Mouse (Mus musculus): Measurements from ENCODE around the gene Ttc17.

DNA sequence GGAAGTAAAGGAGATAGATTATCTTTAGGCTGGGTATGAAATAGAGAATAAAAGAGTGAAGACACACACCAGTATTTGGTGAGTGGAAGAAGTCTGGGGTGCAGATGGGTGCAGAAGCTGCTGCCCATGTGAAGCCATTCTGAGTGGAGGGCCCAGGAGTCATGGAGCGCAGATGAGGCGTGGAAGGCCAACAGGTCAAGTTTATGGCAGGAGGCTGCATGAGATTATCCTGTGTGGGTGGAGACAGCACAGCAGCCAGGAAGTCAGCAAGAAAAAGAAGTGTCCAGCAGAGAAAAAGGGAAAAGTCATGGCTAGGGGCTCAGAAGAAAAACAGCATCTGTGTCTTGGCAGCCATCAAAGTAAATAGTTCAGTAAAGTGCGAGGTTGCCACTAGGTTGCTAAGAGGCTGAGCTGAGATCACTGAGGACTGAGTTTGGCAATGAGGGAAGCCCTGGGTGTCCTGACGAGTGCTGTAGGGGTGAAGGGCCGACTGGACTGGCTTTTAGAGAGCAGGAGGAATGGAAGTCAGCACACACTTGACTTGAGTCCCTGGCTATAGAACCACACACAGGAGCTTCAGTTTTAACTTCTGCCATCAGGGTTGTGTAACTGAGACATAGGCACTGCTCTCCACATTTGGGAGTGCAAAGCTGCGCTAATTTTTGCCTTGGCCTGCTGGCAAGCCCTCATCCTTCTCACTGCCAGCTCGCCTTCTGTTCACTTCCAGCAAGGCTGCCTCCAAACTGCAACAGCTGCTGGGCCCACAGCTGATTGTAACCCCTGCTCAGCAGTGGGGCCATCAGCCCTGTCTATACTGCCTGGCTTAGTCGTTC is 8.1 kb downstream of the Ttc17 start:
- TF ChIP-seq CTCF (IDR thresholded peaks at IDR 0.05) (no peak), EP300 (IDR thresholded peaks at IDR 0.05) (no peak)
